Mouse (Mus musculus) embryonic facial prominence, embryonic 14.5 days (tissue): ENCODE measurements at regions not wholly inside any gene's neighbourhood (a gene's known extent, or its start where the extent isn't known, plus 50 kb on each side); places are given as distances from the start of the nearest gene placed in this dataset.
A peak's percentile ranks its signal among the peaks of the same experiment; 100 is the strongest.

Experiments used
- ATAC-seq: fragments of 200-750 bp; cut with Nextera tagmentation; 2 replicates; pipeline ENCODE4 v1.8.0; 2017; ENCODE audit warnings: low read depth, moderate number of reproducible peaks, moderate TSS enrichment
- DNase-seq: peaks from one replicate; pipeline ENCODE4 v3.0.0-alpha.2; 2015; ENCODE audit warnings: low spot score
- H3K27ac ChIP-seq: fragments of 300-500 bp; sonication (generic); replicated peaks from 2 replicates; pipeline ENCODE4 v1.5.1; 2014; ENCODE audit warnings: low read depth, mild to moderate bottlenecking, low read length, moderate library complexity
- H3K27me3 ChIP-seq: fragments of 300-500 bp; sonication (generic); replicated peaks from 2 replicates; pipeline ENCODE4 v1.6.1; 2014; ENCODE audit warnings: low read length; ENCODE audit not compliant: control insufficient read depth, insufficient read depth
- H3K36me3 ChIP-seq: fragments of 300-500 bp; sonication (generic); 2 replicates; pipeline ENCODE4 v1.6.1; 2014; ENCODE audit warnings: low read length, mixed read lengths; ENCODE audit not compliant: control insufficient read depth, insufficient read depth
- H3K4me1 ChIP-seq: fragments of 300-500 bp; sonication (generic); 2 replicates; pipeline ENCODE4 v1.6.1; 2014; ENCODE audit warnings: antibody characterized with exemption, low read length; ENCODE audit not compliant: control insufficient read depth, insufficient read depth
- H3K4me2 ChIP-seq: fragments of 300-500 bp; sonication (generic); 2 replicates; pipeline ENCODE4 v1.6.1; 2014; ENCODE audit warnings: low read depth, mild to moderate bottlenecking, low read length, moderate library complexity, mixed read lengths
- H3K4me3 ChIP-seq: fragments of 300-500 bp; sonication (generic); 2 replicates; pipeline ENCODE4 v1.5.1; 2014; ENCODE audit warnings: low read depth, mild to moderate bottlenecking, low read length
- H3K9ac ChIP-seq: fragments of 300-500 bp; sonication (generic); 2 replicates; pipeline ENCODE4 v1.6.1; 2014; ENCODE audit warnings: low read depth, mild to moderate bottlenecking, low read length, moderate library complexity, mixed read lengths
- H3K9me3 ChIP-seq: fragments of 300-500 bp; sonication (generic); 2 replicates; pipeline ENCODE4 v1.6.1; 2016; ENCODE audit warnings: low read length; ENCODE audit not compliant: control insufficient read depth
- WGBS: fragments of 180-500 bp; shearing (Covaris S2); extraction: QIAGEN DNeasy Blood & Tissue Kit; methylation state at CpG from one replicate; pipeline ENCODE4 v1.1.7; 2014; 5-methylcytosine and 5-hydroxymethylcytosine counted together

GRCm38 (mm10) chr1:47961860-47962259 is 1069.2 kb upstream of the Slc39a10 start:
- Histone ChIP-seq H3K36me3 (no peaks in the 10 kb centered on the region), H3K4me3 (no peak overlapping the region), H3K4me1 (no peaks in the 10 kb centered on the region), H3K4me2 (no peak overlapping the region), H3K27me3 (no peaks in the 10 kb centered on the region), H3K27ac (no peak overlapping the region), H3K9ac (no peak overlapping the region), H3K9me3 (no peaks in the 10 kb centered on the region)
- DNase-seq (peak; percentile 47), ATAC-seq (no peak)
- 79% methylated on average over 1 of the region's 1 CpGs for WGBS

- H3K4me3 ChIP-seq, result no peak overlapping the region
- H3K9me3 ChIP-seq, result no peaks in the 10 kb centered on the region
- H3K27me3 ChIP-seq, result no peaks in the 10 kb centered on the region
- no peak overlapping the region for H3K4me2 ChIP-seq
- H3K36me3 ChIP-seq, result no peaks in the 10 kb centered on the region
- no peak for ATAC-seq
- no peak overlapping the region for H3K27ac ChIP-seq
- no peak overlapping the region for H3K9ac ChIP-seq
- no peaks in the 10 kb centered on the region for H3K4me1 ChIP-seq
- no peak for DNase-seq
Observed at GRCm38 (mm10) chr1:47940688-47941087, 1048.0 kb upstream of the Slc39a10 start.

GRCm38 (mm10) chr1:47914126-47914525 is 1021.5 kb upstream of the Slc39a10 start:
- H3K4me2 ChIP-seq, result no peak overlapping the region
- DNase-seq (no peak), ATAC-seq (no peak)
- H3K4me3 ChIP-seq, result no peak overlapping the region
- no peak overlapping the region for H3K9ac ChIP-seq
- no peaks in the 10 kb centered on the region for H3K36me3 ChIP-seq
- no peaks in the 10 kb centered on the region for H3K9me3 ChIP-seq
- no peaks in the 10 kb centered on the region for H3K4me1 ChIP-seq
- no peak overlapping the region for H3K27ac ChIP-seq
- 11% methylated on average over 1 of the region's 1 CpGs for WGBS
- no peaks in the 10 kb centered on the region for H3K27me3 ChIP-seq
